Mouse (Mus musculus): ENCODE measurements at regions not wholly inside any gene's neighbourhood (a gene's known extent, or its start where the extent isn't known, plus 50 kb on each side); places are given as distances from the start of the nearest gene placed in this dataset.

DNA sequence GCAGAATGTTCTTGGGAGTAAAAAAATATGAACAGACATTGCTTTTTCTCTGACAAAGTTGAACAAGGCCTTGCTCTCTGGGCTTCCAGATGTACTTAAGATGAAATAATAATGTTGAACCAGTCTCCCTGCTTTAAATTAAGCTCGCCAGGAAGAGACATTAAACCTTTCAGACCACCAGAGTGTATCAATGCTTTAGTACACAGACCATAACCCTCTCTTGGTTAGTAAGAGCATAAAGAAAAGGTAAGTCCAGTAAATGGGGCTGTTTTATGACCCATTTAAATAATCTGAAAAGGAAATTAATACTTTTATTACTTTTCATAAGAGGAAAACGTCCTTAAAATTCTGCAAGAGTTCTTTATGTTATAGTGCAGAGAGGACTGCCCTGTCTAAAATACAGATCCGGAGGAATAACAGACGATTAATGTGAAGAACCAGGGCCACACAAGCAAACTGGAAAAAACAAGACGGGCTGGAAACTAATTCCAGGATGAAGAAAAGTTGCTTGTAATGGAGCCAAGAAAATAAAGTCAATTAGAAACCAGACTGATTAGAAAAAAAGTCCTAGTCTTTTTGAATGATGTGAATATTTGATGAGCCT is 74.4 kb downstream of the Mettl11b start:
- no peaks in the 10 kb centered on the region for H3K36me3 ChIP-seq (replicated peaks)
- 80% methylated on average over 5 of the region's 5 CpGs for WGBS
- H3K9ac ChIP-seq, result no peak overlapping the region
- H3K4me1 ChIP-seq, result no peaks in the 10 kb centered on the region
- no peak overlapping the region for H3K4me3 ChIP-seq (replicated peaks)
- no peak for ATAC-seq (ENCODE audit: low FRiP score)
- no peak overlapping the region for H3K27ac ChIP-seq
- H3K4me2 ChIP-seq, result no peak overlapping the region
- no peaks in the 10 kb centered on the region for H3K9me3 ChIP-seq
- H3K27me3 ChIP-seq, result no peaks in the 10 kb centered on the region

DNA sequence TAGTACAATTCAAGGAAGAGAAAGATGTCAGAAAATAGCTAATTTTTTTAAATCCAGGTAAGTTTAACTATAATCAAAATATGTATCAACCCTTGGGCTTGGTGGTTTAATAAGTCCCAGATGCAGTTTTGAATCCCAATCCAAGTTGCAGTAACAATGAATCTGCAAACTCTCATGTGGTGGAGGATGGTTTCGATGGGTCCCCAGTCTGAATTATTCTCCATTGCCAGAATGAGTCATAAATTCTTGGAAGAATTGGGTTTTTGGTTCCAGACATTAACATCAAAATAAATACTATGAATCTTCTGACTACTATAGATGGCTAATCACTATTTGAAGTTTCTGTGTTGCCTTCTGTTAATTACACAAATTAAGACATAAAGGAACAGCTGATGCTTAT is 82.9 kb downstream of the Mettl11b start:
- Histone ChIP-seq H3K4me3 (replicated peaks) (no peak overlapping the region), H3K36me3 (replicated peaks) (no peaks in the 10 kb centered on the region), H3K27ac (no peak overlapping the region), H3K9ac (no peak overlapping the region), H3K27me3 (no peaks in the 10 kb centered on the region), H3K4me1 (peaks cover 5% of the 10 kb centered on the region), H3K9me3 (no peaks in the 10 kb centered on the region), H3K4me2 (no peak overlapping the region)
- 97% methylated on average over 1 of the region's 1 CpGs for WGBS
- no peak for ATAC-seq (ENCODE audit: low FRiP score)

DNA sequence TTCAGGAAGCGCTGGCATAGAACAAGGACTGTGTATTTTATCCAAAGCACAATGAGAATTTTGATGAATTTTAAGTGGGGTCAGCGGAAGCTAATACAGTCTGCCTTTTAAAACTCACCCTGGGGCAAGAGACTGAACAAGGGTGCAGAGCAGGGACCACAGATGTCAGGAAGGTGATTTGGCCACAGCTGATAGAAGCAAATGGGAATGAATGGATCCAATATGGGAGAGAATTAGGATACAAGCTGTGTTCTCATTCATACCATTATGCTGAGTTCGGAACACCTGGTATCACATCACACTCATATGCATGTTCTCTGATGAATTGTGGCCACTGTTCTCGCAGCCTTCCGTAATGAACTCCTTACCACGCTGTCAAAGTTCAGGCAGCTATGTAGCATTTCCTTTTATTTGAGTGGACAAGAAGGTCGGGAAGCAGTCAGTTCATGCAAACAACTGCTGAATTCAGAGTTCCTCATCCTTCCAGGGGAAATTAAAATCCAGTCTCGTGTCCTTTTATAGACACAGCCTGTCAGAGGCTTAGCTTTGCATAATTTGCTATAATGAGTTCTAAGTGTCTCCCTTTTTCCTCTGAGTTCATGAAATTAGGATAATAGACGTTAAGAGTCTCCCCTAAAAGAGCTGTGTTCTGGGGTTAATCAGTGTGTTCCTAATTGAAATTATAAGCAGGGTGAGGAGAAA is 84.4 kb downstream of the Mettl11b start:
- Histone ChIP-seq H3K27ac (no peak overlapping the region), H3K4me2 (no peak overlapping the region), H3K4me1 (peaks cover 5% of the 10 kb centered on the region), H3K27me3 (no peaks in the 10 kb centered on the region), H3K9ac (no peak overlapping the region), H3K36me3 (replicated peaks) (no peaks in the 10 kb centered on the region), H3K9me3 (no peaks in the 10 kb centered on the region), H3K4me3 (replicated peaks) (no peak overlapping the region)
- 35% methylated on average over 9 of the region's 9 CpGs for WGBS
- ATAC-seq (ENCODE audit: low FRiP score), result peak; percentile 62

DNA sequence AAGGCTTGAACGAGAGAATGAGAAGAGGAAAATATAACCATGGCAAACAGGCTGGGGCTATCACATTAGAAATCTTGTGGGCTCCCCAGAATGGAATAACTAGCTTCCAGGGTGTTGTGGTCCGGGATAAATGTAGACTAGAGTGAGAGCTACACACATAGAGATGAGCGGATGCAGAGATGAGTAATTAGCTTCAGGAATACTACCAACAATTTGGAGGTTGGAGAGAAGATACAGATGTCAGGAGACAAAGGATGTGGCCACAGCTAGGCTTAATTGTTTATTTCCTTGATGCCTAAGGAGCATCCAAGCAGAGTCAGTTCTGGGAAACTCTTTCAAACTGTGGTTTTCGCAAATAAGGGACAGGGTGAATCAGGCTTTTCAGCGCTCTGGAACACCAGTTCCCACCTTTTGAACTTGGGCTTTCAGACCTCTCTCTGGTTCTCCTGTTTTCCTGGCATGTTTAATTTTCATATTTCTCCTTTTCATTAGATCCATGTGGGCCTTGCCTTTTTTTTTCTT is 94.7 kb downstream of the Mettl11b start:
- Histone ChIP-seq H3K4me2 (no peak overlapping the region), H3K36me3 (replicated peaks) (no peaks in the 10 kb centered on the region), H3K4me3 (replicated peaks) (no peak overlapping the region), H3K9ac (no peak overlapping the region), H3K27me3 (no peaks in the 10 kb centered on the region), H3K9me3 (no peaks in the 10 kb centered on the region), H3K4me1 (no peaks in the 10 kb centered on the region), H3K27ac (no peak overlapping the region)
- no peak for ATAC-seq (ENCODE audit: low FRiP score)
- 90% methylated on average over 5 of the region's 5 CpGs for WGBS

DNA sequence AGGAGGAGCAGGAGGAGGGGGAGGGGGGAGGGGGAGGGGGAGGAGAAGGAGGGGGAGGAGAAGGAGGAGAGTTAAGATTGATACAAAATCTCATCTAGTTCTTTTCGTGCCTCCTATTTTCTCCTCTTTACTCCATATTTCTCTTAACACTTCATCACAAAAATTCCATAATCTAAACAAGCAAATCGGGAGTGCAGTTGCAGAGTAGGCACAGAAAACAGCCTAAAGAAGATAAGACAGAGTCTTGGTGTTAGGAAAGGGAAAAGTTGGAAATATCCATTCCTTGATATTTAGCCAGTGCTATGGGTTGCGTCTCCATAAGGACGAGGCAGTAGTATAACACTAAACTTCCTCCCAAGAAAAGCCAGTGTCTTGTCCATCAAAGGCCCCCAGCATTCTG is 100.1 kb downstream of the Mettl11b start:
- no peak overlapping the region for H3K27ac ChIP-seq
- H3K4me2 ChIP-seq, result no peak overlapping the region
- H3K9ac ChIP-seq, result no peak overlapping the region
- ATAC-seq (ENCODE audit: low FRiP score), result no peak
- H3K4me3 ChIP-seq (replicated peaks), result no peak overlapping the region
- 92% methylated on average over 4 of the region's 4 CpGs for WGBS
- no peaks in the 10 kb centered on the region for H3K36me3 ChIP-seq (replicated peaks)
- no peaks in the 10 kb centered on the region for H3K4me1 ChIP-seq
- no peaks in the 10 kb centered on the region for H3K9me3 ChIP-seq
- no peaks in the 10 kb centered on the region for H3K27me3 ChIP-seq

DNA sequence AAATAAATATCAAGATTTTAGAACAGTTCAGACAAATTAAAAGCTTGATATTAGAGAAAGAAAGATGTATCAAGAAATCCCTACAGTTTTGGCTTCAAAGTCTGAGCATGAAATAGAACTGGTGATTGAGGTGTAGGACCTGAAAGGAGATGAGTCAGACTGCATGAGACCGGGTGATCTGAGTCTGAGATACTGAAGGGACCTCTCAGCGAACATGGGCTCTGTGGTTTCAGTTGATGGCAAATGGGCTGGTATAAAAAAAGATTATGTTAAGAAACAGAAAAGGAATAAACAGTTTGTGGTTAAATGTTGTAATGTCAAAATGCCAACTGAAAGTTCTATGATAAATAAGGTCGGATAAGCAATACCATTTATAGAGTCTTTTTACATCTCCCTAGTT is 103.7 kb downstream of the Mettl11b start:
- 90% methylated on average over 3 of the region's 3 CpGs for WGBS

DNA sequence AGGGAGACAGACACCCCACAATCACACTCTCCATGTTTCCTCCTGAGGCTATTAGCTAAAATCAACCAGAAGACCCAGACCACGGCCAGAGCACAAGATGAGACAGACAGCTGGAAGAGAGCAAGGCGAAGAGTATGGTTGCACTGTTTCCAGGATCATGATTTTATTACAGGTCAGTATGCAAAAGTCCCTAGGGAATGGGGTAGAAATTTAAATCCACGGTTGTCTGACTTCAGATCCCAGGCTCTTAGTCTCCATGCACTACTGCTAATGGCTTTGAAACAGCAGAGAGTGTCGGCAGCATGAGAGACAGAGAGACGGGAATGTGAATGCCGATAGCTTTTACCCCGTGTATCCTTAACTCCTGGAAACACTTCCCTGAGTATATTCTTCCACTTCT is 105.2 kb downstream of the Mettl11b start:
- Histone ChIP-seq H3K9me3 (no peaks in the 10 kb centered on the region), H3K4me1 (no peaks in the 10 kb centered on the region), H3K27ac (no peak overlapping the region), H3K4me2 (no peak overlapping the region), H3K9ac (no peak overlapping the region), H3K4me3 (replicated peaks) (no peak overlapping the region), H3K27me3 (no peaks in the 10 kb centered on the region), H3K36me3 (replicated peaks) (no peaks in the 10 kb centered on the region)
- WGBS, result 79% methylated on average over 7 of the region's 7 CpGs
- ATAC-seq (ENCODE audit: low FRiP score), result no peak

More for the DNA sequence above, 103.7 kb downstream of the Mettl11b start:
- Histone ChIP-seq H3K27me3 (no peaks in the 10 kb centered on the region), H3K4me2 (no peak overlapping the region), H3K36me3 (replicated peaks) (no peaks in the 10 kb centered on the region), H3K27ac (no peak overlapping the region), H3K9ac (no peak overlapping the region), H3K9me3 (no peaks in the 10 kb centered on the region), H3K4me3 (replicated peaks) (no peak overlapping the region), H3K4me1 (no peaks in the 10 kb centered on the region)
- ATAC-seq (ENCODE audit: low FRiP score), result no peak

DNA sequence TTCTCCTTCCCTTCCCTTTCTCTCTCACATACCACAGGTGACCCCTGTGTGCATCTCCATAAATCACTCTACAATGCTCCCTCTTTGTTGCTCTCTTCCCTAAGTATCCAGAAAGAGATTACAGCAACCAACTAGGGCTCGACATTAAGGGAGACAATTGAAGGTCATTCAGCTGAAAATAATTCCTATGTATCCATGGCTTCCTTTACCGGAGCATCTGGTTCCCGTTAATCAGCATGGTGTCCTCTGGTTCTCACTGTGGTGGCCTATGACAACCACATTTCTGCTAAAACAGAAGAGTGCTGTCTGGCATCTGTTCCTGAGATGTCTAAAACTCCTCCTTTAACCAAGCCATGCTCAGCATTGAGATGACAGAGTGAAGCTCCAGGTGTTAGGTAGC is 106.9 kb downstream of the Mettl11b start:
- no peak for ATAC-seq (ENCODE audit: low FRiP score)
- 18% methylated on average over 3 of the region's 3 CpGs for WGBS

DNA sequence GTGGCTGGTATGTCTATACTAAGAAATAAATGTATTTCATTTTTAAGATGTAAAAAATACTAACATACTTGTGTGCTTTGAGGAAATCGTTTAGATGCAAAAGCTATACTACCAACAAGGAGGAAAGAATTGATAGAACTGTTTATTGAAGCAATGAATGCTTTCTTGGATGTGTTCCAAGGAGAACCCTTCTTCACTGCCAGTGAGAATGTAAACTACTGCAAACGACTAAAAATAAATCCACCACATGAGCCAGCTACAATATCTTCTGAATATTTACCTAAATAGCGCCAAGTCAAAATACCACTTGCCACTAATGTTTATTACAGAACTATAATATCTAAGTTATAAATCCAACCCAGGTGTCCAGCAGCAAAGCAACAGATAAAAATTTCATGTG is 108.4 kb downstream of the Mettl11b start:
- Histone ChIP-seq H3K9ac (no peak overlapping the region), H3K27ac (no peak overlapping the region), H3K4me2 (no peak overlapping the region), H3K4me1 (no peaks in the 10 kb centered on the region), H3K27me3 (no peaks in the 10 kb centered on the region), H3K4me3 (replicated peaks) (no peak overlapping the region), H3K36me3 (replicated peaks) (no peaks in the 10 kb centered on the region), H3K9me3 (no peaks in the 10 kb centered on the region)
- 75% methylated on average over 3 of the region's 3 CpGs for WGBS
- ATAC-seq (ENCODE audit: low FRiP score), result no peak

More for the DNA sequence above, 106.9 kb downstream of the Mettl11b start:
- no peak overlapping the region for H3K4me3 ChIP-seq (replicated peaks)
- H3K27ac ChIP-seq, result no peak overlapping the region
- H3K9me3 ChIP-seq, result no peaks in the 10 kb centered on the region
- no peaks in the 10 kb centered on the region for H3K27me3 ChIP-seq
- H3K9ac ChIP-seq, result no peak overlapping the region
- no peak overlapping the region for H3K4me2 ChIP-seq
- no peaks in the 10 kb centered on the region for H3K36me3 ChIP-seq (replicated peaks)
- H3K4me1 ChIP-seq, result no peaks in the 10 kb centered on the region

DNA sequence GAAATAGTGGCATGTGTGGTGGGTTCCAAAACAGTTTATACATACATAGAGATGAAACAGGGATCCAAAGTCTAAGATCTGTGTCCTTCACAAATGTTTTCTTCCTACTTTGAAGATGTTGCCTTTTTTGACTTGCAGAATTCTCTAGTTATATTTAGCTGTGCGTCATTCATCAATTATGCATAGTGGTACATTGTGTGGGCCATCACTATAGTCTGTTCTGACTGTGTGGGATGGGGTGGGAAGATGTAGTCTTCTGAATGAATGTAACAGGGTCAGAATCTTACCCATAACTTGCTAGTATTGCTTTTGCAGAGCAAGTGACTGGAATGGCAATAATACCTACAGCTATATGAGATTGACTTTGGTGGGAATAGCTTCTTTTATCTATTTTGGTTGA is 116.6 kb downstream of the Mettl11b start:
- H3K4me3 ChIP-seq (replicated peaks), result no peak overlapping the region
- no peak overlapping the region for H3K9ac ChIP-seq
- no peaks in the 10 kb centered on the region for H3K9me3 ChIP-seq
- no peaks in the 10 kb centered on the region for H3K27me3 ChIP-seq
- 97% methylated on average over 1 of the region's 1 CpGs for whole genome bisulfite sequencing
- ATAC-seq (ENCODE audit: low FRiP score), result no peak
- no peaks in the 10 kb centered on the region for H3K4me1 ChIP-seq
- H3K36me3 ChIP-seq (replicated peaks), result no peaks in the 10 kb centered on the region
- H3K4me2 ChIP-seq, result no peak overlapping the region
- no peak overlapping the region for H3K27ac ChIP-seq

DNA sequence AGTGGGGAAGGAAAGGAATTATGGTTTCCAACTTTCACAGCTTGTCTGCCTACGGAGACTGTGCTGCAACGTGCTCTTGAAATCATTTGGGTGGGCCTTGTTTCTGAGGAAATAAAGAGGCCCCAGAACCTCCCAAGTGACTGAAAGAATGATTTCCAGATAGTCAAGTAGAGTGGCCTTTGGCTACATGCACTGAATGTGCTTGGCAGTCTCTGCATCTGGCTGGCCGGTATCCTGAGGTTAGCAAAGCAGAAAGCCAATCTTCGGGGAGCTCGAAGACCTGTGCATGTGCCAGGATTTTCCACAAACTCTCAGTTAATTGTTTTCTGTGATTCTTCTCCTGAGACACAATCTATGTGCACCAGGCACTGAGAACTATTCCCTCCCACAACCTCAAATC is 117.3 kb downstream of the Mettl11b start:
- no peaks in the 10 kb centered on the region for H3K4me1 ChIP-seq
- no peak for ATAC-seq (ENCODE audit: low FRiP score)

DNA sequence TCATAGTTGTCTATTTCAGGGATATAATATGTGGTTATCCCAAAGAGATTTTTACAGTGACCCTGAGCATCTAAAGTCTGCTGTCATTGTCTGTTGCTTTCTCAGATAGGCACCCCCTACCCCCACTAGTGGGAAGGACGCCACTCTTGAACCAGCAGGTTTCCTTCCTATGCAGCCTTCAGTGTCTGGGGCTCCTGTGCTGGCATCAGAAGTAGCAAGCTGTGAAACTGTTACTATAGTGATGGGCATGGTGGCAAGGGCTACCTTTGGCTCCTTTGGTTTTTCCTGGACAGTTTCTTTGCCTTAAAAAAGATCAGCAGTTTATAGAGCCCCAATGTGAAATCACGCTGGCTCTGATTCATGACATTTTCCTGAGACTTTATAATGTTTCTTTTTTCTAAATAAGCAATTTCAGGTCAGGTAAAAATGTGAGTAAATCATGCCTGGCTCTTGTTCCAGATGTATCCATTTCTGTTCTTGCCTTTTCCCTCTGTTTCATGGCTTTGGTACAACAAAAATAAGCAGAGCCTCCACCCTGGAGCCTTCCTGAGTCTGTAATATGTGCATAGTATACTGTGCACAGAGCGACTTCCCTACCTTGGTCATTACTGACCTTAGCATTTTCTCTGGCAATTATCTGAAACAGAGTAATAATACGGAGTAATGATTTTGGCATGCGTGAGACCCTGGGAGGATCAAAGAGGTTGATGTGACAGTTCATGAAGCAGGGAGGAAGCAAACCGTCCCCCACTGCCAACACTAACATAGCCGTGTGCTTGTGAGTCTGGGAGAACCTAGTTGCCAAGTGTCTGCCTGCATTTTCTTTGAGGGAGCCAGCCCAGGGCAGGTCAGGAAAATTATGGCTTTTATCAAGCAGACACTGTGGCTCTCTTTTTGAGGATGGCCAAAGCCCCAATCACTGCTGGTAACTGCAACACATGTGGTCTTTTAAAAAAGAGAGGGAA is 124.8 kb downstream of the Mettl11b start:
- Histone ChIP-seq H3K27ac (no peak overlapping the region), H3K9ac (no peak overlapping the region), H3K27me3 (no peaks in the 10 kb centered on the region), H3K36me3 (replicated peaks) (no peaks in the 10 kb centered on the region), H3K9me3 (no peaks in the 10 kb centered on the region), H3K4me2 (no peak overlapping the region), H3K4me1 (no peaks in the 10 kb centered on the region), H3K4me3 (replicated peaks) (no peak overlapping the region)
- ATAC-seq (ENCODE audit: low FRiP score), result no peak
- WGBS, result 83% methylated on average over 7 of the region's 7 CpGs

More for the DNA sequence above, 117.3 kb downstream of the Mettl11b start:
- Histone ChIP-seq H3K4me3 (replicated peaks) (no peak overlapping the region), H3K27ac (no peak overlapping the region), H3K9me3 (no peaks in the 10 kb centered on the region), H3K9ac (no peak overlapping the region), H3K4me2 (no peak overlapping the region), H3K27me3 (no peaks in the 10 kb centered on the region), H3K36me3 (replicated peaks) (no peaks in the 10 kb centered on the region)
- 83% methylated on average over 5 of the region's 5 CpGs for WGBS
